Mouse (Mus musculus): Measurements from ENCODE around the gene Senp8. TPM values are rescaled to one million over a fixed set of nuclear protein-coding genes. Genes with fewer than 3 reads are reported as not detected.

Senp8 gene
- polyA plus RNA-seq, 1 experiment from 2014 or later = 3.4 TPM

GRCm38 (mm10) chr9:59723096-59723657 is 27.3 kb downstream of the Senp8 start:
- peak; percentile 59 for ATAC-seq
- DNase-seq (ENCODE audit: low spot score) = peak; percentile 95
- Histone ChIP-seq H3K9me3 (ENCODE audit: low read length) (no peaks in the 10 kb centered on the region), H3K4me3 (ENCODE audit: low read depth, low read length) (no peak overlapping the region), H3K27ac (ENCODE audit: low read length) (peak overlapping the region; percentile 60), H3K4me2 (replicated peaks; ENCODE audit: low read depth, low read length) (peak overlapping the region; percentile 43), H3K27me3 (replicated peaks; ENCODE audit: insufficient read depth, low read length) (no peaks in the 10 kb centered on the region), H3K9ac (replicated peaks; ENCODE audit: low read depth) (no peak overlapping the region), H3K36me3 (ENCODE audit: insufficient read depth, low read length) (no peaks in the 10 kb centered on the region), H3K4me1 (ENCODE audit: insufficient read depth, low read depth, low read length) (peaks cover 3% of the 10 kb centered on the region; the same call in 1 of the 2 replicates)
- peak; percentile 93 for TF ChIP-seq CTCF (IDR thresholded peaks at IDR 0.05)
- 0 out of 2 replicates have a peak, but pooled peaks have one; percentile 23 for TF ChIP-seq EP300 (IDR thresholded peaks at IDR 0.05)
- WGBS = 9% methylated on average over 10 of the region's 10 CpGs

- Histone ChIP-seq H3K9ac (replicated peaks; ENCODE audit: low read depth) (no peak overlapping the region), H3K4me2 (replicated peaks; ENCODE audit: low read depth, low read length) (no peak overlapping the region), H3K27me3 (replicated peaks; ENCODE audit: insufficient read depth, low read length) (no peaks in the 10 kb centered on the region), H3K9me3 (ENCODE audit: low read length) (no peaks in the 10 kb centered on the region), H3K36me3 (ENCODE audit: insufficient read depth, low read length) (no peaks in the 10 kb centered on the region), H3K4me3 (ENCODE audit: low read depth, low read length) (no peak overlapping the region), H3K27ac (ENCODE audit: low read length) (no peak overlapping the region), H3K4me1 (ENCODE audit: insufficient read depth, low read depth, low read length) (peaks cover 10% of the 10 kb centered on the region; the same call in 1 of the 2 replicates)
- no peak for DNase-seq (ENCODE audit: low spot score)
- no peak for ATAC-seq
- 76% methylated on average over 5 of the region's 5 CpGs for WGBS
- TF ChIP-seq EP300 (IDR thresholded peaks at IDR 0.05) = no peak
- TF ChIP-seq CTCF (IDR thresholded peaks at IDR 0.05) = no peak
Measured at GRCm38 (mm10) chr9:59721144-59721543, 29.4 kb downstream of the Senp8 start.

DNA sequence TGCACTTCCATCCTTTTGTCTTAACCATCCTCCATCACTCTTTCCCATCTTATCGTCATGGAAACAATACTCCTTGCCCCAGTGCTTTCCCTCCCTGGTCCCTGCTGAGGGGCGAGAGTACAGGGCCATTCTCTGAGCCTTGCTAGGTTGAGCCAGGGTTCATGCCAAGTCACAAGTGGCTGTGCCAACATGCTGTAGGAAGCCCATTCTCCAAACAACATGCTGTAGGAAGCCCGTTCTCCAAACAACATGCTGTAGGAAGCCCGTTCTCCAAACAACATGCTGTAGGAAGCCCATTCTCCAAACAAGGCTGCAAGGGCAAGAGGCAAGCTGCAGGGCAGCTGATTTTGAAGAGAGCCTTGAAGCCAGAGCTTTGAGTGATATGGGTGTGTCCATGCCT is 32.3 kb downstream of the Senp8 start:
- Histone ChIP-seq H3K4me1 (ENCODE audit: insufficient read depth, low read depth, low read length) (peaks cover 8% of the 10 kb centered on the region; the same call in 1 of the 2 replicates), H3K27ac (ENCODE audit: low read length) (0 out of 2 replicates have a peak overlapping the region, but pooled peaks have one; percentile 32), H3K4me2 (replicated peaks; ENCODE audit: low read depth, low read length) (no peak overlapping the region), H3K9ac (replicated peaks; ENCODE audit: low read depth) (no peak overlapping the region), H3K9me3 (ENCODE audit: low read length) (no peaks in the 10 kb centered on the region), H3K36me3 (ENCODE audit: insufficient read depth, low read length) (no peaks in the 10 kb centered on the region), H3K4me3 (ENCODE audit: low read depth, low read length) (no peak overlapping the region), H3K27me3 (replicated peaks; ENCODE audit: insufficient read depth, low read length) (no peaks in the 10 kb centered on the region)
- TF ChIP-seq CTCF (IDR thresholded peaks at IDR 0.05) (no peak; the same call in 1 of the 2 replicates), EP300 (IDR thresholded peaks at IDR 0.05) (peak; percentile 38; the same call in 1 of the 2 replicates)
- peak; percentile 42; the same call in 1 of the 2 replicates for ATAC-seq
- WGBS = 37% methylated on average over 4 of the region's 4 CpGs
- peak; percentile 46 for DNase-seq (ENCODE audit: low spot score)

DNA sequence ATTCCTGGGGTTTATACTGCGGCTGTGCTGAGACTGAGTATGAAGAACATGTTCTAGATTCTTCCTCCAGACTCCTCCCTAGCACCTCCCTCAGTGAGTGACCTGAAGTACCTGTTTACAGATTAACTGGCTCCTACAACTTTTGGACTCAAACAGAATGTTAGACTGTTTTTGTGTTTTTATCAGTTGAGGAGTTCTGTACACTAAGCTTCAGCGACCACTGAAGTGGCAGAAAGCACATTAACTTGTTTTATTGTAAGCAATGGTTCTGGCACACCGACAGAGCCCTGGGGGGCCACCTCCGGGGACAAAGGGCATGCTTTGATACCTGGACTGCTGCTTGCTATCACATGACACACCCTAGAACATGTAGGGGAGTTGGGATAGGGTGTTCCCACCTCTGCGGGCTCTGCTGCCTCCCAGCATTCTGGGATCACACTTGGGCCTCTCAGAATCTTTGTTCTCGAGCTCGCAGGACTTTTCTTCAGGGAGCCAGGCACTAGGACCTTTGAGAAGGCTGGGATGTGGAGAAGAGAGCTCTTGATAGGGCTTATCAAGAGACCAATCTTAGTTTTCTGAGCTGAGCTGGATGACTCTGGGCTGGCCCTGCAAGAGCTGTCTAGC is 34.1 kb downstream of the Senp8 start:
- 50% methylated on average over 7 of the region's 7 CpGs for WGBS
- no peaks in the 10 kb centered on the region for H3K36me3 ChIP-seq (ENCODE audit: insufficient read depth, low read length)
- peak; percentile 73 for DNase-seq (ENCODE audit: low spot score)

DNA sequence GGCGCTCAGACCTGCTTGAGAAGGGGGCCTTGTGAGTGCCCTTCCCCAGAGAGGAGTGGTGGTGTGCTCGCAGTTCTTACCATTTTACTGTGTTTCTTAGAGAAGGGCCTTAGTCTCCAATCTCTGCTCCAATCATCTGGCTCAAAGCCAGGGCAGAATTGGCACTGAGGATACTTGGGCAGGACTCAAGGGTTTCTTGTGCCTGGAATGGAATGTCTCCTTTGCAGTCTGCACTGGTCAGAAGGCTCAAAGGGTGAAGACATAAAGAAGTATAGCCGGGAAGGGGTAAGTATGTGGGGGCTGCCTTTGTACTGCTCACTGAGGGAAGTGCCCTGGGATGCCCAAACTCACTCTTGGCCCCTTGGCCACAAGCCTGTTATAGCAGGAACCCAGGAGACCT is 41.3 kb downstream of the Senp8 start:
- H3K9ac ChIP-seq (replicated peaks; ENCODE audit: low read depth) = peak overlapping the region; percentile 29; the same call in 1 of the 2 replicates
- H3K4me2 ChIP-seq (replicated peaks; ENCODE audit: low read depth, low read length) = no peak overlapping the region
- no peaks in the 10 kb centered on the region for H3K27me3 ChIP-seq (replicated peaks; ENCODE audit: insufficient read depth, low read length)
- peak overlapping the region; percentile 91 for H3K27ac ChIP-seq (ENCODE audit: low read length)
- H3K4me1 ChIP-seq (ENCODE audit: insufficient read depth, low read depth, low read length) = peaks cover 8% of the 10 kb centered on the region; the same call in 1 of the 2 replicates
- no peaks in the 10 kb centered on the region for H3K36me3 ChIP-seq (ENCODE audit: insufficient read depth, low read length)
- H3K9me3 ChIP-seq (ENCODE audit: low read length) = no peaks in the 10 kb centered on the region
- DNase-seq (ENCODE audit: low spot score) = peak; percentile 87
- TF ChIP-seq EP300 (IDR thresholded peaks at IDR 0.05) = peak; percentile 99
- no peak for TF ChIP-seq CTCF (IDR thresholded peaks at IDR 0.05)
- no peak overlapping the region for H3K4me3 ChIP-seq (ENCODE audit: low read depth, low read length)
- ATAC-seq = peak; percentile 68
- WGBS = 41% methylated on average over 3 of the region's 3 CpGs

More for the DNA sequence above, 34.1 kb downstream of the Senp8 start:
- Histone ChIP-seq H3K27me3 (replicated peaks; ENCODE audit: insufficient read depth, low read length) (no peaks in the 10 kb centered on the region), H3K4me2 (replicated peaks; ENCODE audit: low read depth, low read length) (no peak overlapping the region), H3K4me3 (ENCODE audit: low read depth, low read length) (no peak overlapping the region), H3K9me3 (ENCODE audit: low read length) (no peaks in the 10 kb centered on the region), H3K4me1 (ENCODE audit: insufficient read depth, low read depth, low read length) (0 out of 2 replicates have a peak, but pooled peaks cover 8% of the 10 kb centered on the region), H3K27ac (ENCODE audit: low read length) (peak overlapping the region; percentile 80), H3K9ac (replicated peaks; ENCODE audit: low read depth) (no peak overlapping the region)
- no peak for TF ChIP-seq CTCF (IDR thresholded peaks at IDR 0.05)
- peak; percentile 87 for TF ChIP-seq EP300 (IDR thresholded peaks at IDR 0.05)
- peak; percentile 80 for ATAC-seq
